Mouse (Mus musculus) liver, embryonic 11.5 days (tissue): ENCODE measurements around the gene Olfr1493-ps1. TPM values are rescaled to one million over a fixed set of nuclear protein-coding genes. Genes with fewer than 3 reads are reported as not detected.

Experiments used
- polyA plus RNA-seq: library from polyadenylated mRNA; unstranded; fragments of >200 nt; fragmentation: Nextera tagmentation; extraction: Ambion mirVana; gene quantifications from 2 replicates; pipeline ENCODE4 v1.2.1, GENCODE M21; 2014

Gene Olfr1493-ps1
- polyA plus RNA-seq, 1 experiment from 2014 or later, result not detected

Other genes starting within 250 kb of the Olfr1493-ps1 start
- not detected in 2 replicates for gene Olfr1475, start 243.1 kb upstream of the Olfr1493-ps1 start, polyA plus RNA-seq
- not detected in 2 replicates for gene Olfr1477, start 222.7 kb upstream of the Olfr1493-ps1 start, polyA plus RNA-seq
- gene Olfr1480, start 195.4 kb upstream of the Olfr1493-ps1 start, polyA plus RNA-seq, result not detected in 2 replicates
- gene Olfr1484, start 139.8 kb upstream of the Olfr1493-ps1 start, polyA plus RNA-seq, result not detected in 2 replicates
- not detected in 2 replicates for gene Olfr1487, start 105.9 kb upstream of the Olfr1493-ps1 start, polyA plus RNA-seq
- not detected in 2 replicates for gene Olfr1489, start 91.7 kb upstream of the Olfr1493-ps1 start, polyA plus RNA-seq
- gene Olfr1490, start 72.2 kb upstream of the Olfr1493-ps1 start, polyA plus RNA-seq, result not detected in 2 replicates
- not detected in 2 replicates for gene Olfr1491, start 26.0 kb upstream of the Olfr1493-ps1 start, polyA plus RNA-seq
- gene Olfr1494, start 16.4 kb downstream of the Olfr1493-ps1 start, polyA plus RNA-seq, result not detected in 2 replicates
- gene Olfr1495, start 41.3 kb downstream of the Olfr1493-ps1 start, polyA plus RNA-seq, result not detected in 2 replicates
- gene Olfr1496, start 54.6 kb downstream of the Olfr1493-ps1 start, polyA plus RNA-seq, result not detected in 2 replicates
- not detected in 2 replicates for gene Olfr1497, start 74.9 kb downstream of the Olfr1493-ps1 start, polyA plus RNA-seq
- not detected in 2 replicates for gene Olfr1499, start 96.2 kb downstream of the Olfr1493-ps1 start, polyA plus RNA-seq
- gene Olfr1500, start 107.2 kb downstream of the Olfr1493-ps1 start, polyA plus RNA-seq, result not detected in 2 replicates
- gene Olfr1501, start 127.4 kb downstream of the Olfr1493-ps1 start, polyA plus RNA-seq, result not detected in 2 replicates
- gene Olfr1502, start 138.5 kb downstream of the Olfr1493-ps1 start, polyA plus RNA-seq, result not detected in 2 replicates
- gene Olfr1504, start 174.7 kb downstream of the Olfr1493-ps1 start, polyA plus RNA-seq, result not detected in 2 replicates
- not detected in 2 replicates for gene Olfr1505, start 190.3 kb downstream of the Olfr1493-ps1 start, polyA plus RNA-seq